Mouse (Mus musculus): Measurements from ENCODE around the gene Scn1b. TPM values are rescaled to one million over a fixed set of nuclear protein-coding genes. Genes with fewer than 3 reads are reported as not detected.

Scn1b gene
- total RNA-seq (2015; ENCODE audit: low replicate concordance), result 1.2 TPM in 1 of 2 replicates, not detected in the other
- 1.2 TPM in 1 of 2 replicates, not detected in the other for total RNA-seq (2017; ENCODE audit: low replicate concordance)

DNA sequence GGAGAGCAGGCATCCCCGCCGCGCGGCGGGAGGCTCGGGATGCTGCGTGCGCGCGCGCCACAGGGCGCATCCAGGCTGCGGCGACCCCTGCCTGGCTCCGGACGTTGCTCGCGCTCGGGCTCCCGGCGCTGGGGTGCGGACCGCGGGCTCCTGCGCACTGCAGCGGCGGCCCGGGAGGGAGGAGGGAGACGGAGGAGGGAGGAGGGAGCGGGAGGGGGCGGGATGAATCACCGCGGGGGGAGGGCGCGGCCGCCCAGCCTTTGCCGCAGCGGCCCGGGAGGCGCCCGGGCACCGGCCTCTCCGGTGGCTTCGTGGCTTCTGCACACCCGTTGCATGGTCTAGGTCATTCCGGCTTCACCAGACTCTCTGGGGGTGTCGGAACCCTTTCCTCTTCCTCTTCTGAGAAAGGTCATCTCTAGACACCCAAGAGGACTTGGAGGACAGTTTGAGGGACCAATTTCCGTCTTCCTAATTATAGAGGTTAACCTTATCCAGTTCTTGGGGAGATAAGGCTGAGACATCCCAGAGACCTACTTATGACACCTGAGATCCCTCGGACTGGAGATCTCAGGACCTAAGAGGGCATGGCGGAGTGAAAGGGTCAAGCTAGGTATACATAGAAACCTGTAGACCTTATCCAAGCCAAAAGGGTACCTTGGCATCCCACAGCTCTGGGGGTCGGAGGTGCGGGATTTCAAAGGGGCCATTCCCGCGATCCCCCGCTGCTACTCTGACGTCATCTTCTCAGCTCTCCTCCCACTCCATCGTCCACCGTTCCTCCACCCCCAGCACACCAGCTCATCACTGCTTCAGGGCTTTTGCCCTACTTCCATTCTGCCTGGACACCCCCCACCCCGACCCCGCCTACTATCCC, at the start of gene Scn1b:
Scn1b (minus strand) TSS at position 153 of the 874 bp plus-strand sequence.
- ATAC-seq (replicated peaks; ENCODE audit: low FRiP score, poor library complexity, severe bottlenecking), result no peak

DNA sequence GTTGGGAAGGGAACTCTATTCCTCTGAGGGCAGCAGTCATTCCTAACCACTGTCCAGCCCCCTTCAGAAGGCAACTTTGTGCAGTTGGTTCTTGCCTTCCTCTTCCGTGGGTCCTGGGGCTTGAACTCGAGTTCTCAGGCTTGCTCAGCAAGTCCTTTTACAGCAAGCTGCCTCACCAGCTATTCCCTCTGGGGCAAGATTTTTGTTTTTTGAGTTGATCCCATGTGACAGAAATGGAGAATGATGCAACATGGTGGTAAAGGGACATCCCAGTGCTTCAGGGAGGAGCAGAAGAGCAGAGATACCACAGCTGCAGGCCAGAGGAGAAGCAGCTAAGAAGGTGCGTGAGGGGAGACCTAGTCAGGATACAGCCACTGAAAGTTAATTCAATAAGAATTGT, 48.3 kb upstream of the Scn1b start:
- ATAC-seq (replicated peaks; ENCODE audit: low FRiP score, poor library complexity, severe bottlenecking), result no peak

DNA sequence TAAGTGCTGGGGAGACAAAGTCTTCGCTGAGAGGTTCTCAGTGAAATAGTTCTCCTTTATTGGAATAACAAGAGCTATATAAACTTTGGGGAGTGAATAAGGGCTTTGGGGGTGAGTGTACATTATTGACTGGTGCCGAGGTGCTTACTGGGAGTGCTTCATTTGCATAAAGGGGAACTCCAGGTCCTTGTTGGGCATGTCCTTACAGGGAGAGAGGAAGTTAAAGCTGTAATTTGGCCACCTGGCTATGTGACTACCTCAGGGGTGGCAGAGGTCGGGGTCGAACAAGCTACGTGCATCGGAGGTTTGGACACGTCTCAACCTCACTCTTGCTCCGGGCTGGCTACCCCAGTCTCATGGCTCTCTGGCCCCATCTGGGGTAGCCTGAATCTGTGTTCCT, 47.7 kb upstream of the Scn1b start:
- ATAC-seq (replicated peaks; ENCODE audit: low FRiP score, poor library complexity, severe bottlenecking), result no peak

DNA sequence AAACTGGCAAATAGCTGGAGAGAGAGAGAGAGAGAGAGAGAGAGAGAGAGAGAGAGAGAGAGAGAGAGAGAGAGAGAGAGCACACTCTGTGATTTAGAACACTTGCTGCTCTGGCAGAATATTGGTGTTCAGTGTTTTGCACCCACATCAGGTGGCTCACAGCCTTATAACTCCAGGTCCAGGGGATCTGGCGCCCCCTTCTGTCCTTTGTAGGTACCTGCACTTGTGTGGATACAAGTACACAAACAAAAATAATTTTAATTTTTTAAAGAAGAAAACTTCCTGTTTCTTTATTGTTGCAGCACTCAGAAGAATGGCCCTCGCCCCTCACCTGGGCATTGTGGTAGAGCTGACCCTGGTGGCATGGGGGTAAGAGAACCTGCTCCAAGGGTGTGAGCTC, 45.4 kb upstream of the Scn1b start:
- ATAC-seq (replicated peaks; ENCODE audit: low FRiP score, poor library complexity, severe bottlenecking), result no peak

DNA sequence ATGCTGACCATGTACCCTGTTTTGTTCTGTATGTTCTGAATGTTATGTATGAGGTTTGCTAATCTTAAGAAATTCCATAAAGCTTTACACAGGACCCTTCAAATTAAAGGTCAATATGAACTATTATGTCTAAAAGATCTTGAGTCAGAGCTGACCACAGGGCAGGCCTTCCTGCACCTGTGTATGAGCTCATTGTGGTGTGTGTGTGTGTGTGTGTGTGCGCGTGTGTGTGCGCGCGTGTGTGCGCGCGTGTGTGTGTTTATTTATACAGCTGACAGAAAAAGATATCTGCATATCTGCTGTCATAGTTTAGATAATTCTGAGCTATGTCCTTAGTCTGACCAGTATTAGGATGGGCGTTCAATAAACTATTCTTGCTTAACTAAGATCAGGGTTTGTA, 43.7 kb upstream of the Scn1b start:
- no peak for ATAC-seq (replicated peaks; ENCODE audit: low FRiP score, poor library complexity, severe bottlenecking)

DNA sequence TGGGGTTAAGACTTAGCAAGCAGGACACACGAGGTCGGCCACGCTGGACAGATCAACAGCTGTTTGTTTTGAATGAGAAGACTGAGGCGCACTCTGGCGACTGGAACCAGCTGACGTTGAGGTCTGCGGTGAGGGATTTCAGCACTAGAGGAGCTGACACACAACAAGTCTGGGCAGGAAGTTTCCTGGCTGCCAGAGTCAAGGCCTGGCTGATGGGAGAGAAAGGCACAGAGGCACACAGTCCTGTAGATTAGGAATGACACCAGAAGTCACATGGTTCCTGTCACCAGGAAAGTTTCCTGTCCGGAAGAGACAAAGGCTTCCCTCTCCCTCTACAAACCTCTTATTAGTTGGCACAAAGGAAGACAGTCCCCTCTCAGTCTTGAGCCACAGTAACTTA, 41.6 kb upstream of the Scn1b start:
- no peak for ATAC-seq (replicated peaks; ENCODE audit: low FRiP score, poor library complexity, severe bottlenecking)

DNA sequence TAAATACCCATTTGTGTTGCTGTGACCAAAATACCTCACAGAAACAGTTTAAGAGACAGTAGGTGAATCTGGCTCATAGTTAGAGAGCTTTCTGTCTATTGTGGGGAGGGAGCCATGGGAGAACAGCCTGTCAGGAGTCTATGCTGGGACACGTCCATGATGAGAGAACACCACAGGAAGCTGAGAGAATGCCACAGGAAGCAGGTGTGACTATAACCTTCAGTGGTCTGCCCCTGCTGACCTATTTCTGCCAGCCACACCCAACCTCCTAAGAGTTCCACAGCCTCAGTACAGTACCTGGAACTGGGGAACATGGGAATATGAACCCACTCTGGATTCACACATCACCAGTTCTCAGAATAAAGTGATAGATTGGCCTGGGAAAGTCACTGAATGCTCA, 37.9 kb upstream of the Scn1b start:
- no peak for ATAC-seq (replicated peaks; ENCODE audit: low FRiP score, poor library complexity, severe bottlenecking)

DNA sequence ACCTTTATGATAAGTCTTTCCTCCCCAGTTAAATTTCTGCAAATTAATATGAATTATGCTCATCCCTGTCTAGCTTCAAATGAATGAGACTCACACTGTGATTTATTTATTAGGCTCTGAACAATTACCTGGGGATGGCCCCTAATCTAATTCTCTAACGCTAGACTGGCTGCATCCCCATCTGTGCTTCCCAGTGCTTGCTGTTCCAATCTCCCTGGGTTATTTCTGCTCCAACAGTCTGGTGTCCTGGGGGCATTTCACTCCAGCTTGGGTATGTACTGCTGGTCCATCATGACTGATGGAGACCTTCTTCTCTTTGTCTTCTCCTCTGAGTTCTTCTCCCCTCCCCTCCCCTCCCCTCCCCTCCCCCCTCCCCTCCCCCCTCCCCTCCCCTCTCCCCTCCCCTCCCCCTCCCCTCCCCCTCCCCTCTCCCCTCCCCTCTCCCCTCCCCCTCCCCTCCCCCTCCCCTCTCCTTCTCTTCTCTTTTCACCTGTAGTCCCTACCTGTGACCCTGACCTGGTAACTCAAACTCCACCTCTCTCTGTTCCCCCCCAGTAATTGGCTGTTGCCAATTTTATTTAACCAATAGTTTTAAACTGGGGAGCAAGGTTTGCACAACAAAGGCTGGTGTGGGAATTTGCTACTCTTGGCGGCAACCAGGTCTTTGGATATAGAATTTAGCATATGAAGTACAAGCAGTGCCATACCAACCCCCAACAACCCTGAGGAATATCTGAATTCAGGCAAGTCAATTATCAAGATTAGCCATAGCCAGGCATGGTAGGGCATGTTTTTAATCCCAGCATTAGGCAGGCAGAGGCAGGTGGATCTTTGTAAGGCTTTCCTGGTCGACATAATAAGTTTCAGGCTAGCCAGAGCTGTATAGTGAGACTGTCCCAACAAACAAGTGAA, 37.1 kb upstream of the Scn1b start:
- no peak for ATAC-seq (replicated peaks; ENCODE audit: low FRiP score, poor library complexity, severe bottlenecking)

DNA sequence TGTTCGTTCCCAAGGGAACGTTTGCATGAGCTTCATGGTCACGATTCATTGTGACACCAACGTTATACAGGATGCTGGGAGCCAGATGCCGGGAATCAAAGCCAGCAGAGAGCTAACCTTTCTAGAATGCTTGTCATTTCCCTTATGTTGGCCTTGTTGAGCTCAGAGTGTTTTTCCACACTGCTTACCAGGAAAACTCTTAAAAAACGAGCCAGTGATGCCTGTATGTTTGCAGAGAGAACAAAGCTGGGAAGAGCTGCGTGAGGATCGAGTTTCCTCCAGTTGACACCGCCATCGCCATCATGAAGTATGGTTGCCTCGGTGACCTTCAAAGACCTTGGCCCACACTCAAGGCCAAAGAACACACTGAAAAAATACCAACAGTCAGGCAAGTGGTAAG, 35.5 kb upstream of the Scn1b start:
- ATAC-seq (replicated peaks; ENCODE audit: low FRiP score, poor library complexity, severe bottlenecking), result no peak

DNA sequence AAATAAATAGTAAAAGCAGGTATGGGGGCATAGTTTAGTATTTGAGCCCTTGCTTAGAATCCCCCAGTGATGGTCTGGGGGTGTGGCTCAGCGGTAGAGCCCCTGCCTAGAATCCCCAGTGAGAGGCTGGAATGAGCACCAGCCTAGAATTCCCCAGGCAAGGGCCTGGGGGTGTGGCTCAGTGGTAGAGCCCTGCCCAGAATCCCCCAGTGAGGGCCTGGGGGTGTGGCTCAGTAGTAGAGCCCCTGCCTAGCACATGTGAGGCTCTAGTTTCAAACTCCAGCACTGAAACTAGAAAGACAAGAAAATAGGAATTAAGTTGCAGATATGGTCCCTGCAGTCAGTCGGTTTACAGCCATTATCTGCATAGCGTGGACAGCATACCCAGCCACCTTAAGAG, 35.0 kb upstream of the Scn1b start:
- ATAC-seq (replicated peaks; ENCODE audit: low FRiP score, poor library complexity, severe bottlenecking), result no peak

DNA sequence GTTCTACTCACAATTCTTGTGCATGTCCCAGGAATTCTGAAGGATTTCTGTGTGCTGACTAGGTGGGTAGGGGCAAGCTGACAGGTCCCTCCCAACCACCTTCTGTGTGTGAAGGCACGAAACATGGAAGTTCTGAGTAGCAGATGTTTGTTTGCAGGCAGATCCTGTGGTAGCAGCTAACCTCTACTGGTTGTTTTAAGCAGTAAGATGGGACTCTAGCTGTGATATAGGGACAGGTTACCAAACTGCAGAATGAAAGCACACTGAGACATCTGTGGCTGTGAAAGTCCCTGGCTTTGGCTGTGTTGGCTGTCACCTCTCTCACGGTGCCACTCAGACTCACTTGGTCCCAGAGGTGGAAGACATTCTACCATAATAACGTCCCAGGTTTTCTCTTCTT, 34.4 kb upstream of the Scn1b start:
- ATAC-seq (replicated peaks; ENCODE audit: low FRiP score, poor library complexity, severe bottlenecking), result no peak

DNA sequence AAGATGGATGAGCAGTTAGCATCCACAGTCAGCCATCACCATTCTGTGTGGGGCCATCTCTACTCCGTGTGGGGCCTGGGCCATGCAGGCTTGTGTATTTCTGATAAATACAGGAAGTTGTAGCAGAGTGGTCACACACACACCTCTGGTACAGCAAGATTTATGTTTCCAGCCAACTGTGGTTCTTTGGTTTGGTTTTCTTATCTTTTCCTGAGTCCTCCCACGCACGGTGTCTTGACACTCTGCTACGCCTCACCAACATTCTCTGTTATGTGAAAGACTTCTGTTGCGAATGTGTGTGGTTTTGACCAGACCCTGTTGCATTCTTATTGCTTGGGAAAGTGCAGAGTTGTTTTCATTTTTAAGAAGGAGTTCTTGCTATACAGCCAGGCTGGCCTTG, 34.0 kb upstream of the Scn1b start:
- ATAC-seq (replicated peaks; ENCODE audit: low FRiP score, poor library complexity, severe bottlenecking), result no peak

DNA sequence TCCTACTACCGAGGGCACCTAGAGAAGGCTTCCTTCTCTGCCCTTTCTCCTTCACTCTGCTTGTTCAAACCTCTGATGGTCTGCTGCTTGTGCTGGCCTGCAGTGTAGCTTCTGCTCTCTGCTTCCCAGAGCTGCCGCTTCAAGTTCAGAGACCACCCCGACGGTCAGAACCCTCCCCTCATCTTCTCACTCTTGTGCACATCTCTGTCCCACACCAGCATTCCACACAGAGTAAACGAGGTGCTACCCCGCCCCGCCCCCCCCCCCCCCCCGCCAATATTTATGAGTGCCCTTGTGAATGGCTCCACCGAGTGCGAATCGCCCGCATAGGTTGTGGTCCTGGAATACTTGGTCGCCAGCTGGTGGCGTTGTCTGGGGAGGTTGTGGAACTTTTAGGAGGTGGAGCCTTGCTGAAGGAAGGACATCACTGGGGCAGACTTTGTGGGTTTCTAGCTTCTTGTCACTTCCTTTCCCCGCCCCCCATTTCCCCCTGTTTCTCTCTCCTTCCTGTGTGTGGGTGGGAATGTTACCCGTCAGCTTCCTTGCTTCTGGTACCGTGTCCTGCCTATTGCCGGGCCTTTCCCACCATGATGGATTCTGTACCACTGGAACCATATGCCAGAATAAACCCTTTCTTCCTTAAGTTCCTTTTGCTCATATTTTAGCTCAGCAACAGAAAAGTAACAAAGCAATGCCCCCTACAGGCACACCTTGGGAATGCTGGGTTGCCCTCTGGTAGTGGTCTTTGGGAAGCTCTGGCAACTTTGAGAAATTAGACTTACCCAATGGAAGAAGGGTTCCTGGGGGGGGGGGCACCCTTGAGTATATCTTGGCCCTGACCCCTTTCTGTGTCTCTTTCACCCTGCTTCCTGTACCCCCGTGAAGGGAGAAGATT, 29.5 kb upstream of the Scn1b start:
- no peak for ATAC-seq (replicated peaks; ENCODE audit: low FRiP score, poor library complexity, severe bottlenecking)

DNA sequence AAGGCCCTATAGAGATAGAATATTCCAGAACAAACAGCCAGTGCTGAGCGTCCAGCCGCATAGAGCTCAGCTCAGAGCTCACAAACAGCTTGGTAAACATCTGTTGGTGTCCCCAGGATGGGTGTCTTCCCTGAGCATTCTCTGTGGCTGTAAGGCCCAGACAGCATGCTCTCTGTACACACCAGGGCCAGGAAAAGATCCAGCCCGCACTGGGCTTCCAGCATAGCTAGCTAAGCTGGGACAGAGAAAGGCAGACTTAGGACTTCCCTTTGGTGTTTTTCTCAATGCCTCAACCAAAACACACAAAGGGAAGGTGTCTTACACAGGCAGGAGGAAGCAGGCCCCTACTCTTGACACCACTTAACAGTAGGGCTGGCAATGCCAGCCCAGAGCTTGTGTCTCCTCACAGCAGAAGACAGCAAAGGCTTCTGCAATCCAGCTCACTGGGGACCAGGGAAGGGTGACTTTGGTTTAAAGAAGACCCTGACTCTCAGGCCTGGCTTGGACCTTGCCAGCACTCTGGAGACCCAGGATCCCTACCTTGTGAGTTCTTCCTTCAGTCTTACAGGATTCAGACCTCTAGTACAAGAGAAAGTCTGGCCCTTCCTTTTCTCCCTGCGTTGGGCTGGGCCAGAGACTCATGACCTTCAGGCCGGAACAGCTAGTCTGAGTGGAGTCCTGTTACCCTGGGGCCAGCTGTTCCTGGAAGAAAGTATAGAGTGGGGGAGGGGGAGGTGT, 28.7 kb upstream of the Scn1b start, which contains the start of gene Gramd1a:
Gramd1a (minus strand) TSS at position 601 of the 738 bp plus-strand sequence.
- ATAC-seq (replicated peaks; ENCODE audit: low FRiP score, poor library complexity, severe bottlenecking), result no peak

DNA sequence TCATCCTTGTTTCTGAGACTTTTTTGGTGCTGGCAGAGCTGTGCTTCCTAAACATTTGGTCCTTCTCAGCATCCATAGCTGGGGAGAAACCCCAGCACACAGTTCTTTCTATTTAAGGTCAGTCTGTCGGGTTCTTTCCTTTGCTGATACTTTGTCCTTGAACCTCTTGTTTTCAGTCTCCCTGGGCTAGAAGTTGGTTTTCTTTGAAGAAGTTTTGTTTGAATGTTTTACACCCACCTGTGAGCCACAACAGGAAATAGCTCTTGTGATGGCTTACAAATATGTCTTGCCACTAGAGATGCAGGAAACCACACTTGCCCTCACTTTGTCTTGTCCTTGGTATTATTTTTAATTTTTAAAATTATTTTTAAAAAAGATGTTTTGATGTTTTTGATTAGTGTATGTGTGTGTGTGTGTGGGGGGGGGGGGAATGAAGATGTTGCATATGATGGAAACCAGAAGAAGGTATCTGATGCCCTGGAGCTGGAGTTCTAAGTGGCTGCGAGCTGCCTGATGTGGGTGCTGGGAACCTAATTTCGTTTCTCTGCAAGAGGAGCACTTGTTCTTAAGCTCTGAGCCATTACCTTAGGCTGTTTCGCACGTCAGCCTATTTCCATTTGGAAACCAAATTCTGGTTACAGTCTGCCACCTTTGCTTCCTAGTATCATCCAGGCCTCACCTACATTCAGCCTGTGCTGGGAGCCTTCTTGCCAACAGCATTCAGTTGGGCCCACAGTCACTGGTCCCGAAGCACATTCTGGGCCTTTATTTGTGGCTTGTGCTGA, 26.9 kb upstream of the Scn1b start:
- no peak for ATAC-seq (replicated peaks; ENCODE audit: low FRiP score, poor library complexity, severe bottlenecking)

DNA sequence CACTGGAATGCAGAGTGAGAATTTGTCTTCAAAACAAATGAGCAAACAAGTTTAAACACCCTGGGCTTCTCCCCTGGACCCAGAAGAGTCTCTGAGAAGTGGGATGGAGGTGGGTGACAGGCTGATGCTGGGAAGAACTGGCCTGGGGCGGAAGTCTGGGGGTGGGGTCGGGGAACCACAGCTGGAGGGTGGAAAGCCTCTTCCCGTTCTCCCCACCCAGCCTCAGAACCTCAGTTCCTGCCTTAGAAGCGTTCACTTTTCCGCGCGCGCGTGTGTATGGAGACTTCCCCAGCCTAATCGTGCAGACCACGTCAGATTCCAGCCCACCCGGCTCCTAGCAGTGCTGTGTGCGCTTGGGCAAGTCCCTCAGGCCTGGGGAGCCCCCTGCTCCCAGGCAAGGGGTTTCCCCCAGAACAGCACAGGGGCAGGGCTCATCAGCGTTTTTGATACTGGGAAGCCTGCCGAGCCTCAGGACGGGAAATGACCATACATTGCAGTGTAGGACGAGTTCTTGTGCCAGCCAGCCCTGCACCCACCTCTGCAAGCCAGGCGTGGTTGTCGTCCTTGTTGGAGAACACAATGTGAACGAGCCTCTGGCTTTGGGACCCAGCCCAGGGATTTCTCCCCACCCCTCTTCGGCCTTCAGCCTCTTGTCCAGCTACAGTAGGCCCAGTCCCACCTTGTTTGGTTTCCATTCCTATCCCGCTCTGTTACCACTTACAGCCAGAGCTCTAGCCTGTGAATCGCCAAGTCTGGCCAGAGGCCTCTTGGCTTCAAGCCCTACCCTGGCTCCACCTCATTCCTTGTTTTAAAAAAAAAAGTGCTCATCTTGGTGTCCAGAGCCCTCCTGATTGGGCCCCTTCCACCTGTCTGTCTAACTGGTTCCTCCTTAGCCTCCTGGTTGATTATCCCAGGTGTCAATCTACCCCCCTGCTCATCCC, 24.8 kb upstream of the Scn1b start:
- no peak for ATAC-seq (replicated peaks; ENCODE audit: low FRiP score, poor library complexity, severe bottlenecking)

Measured in erythroblast, adult 5-6 weeks (primary cell).